Mouse (Mus musculus) liver (tissue): ENCODE measurements around the gene Trpc1.

Experiments used
- DNase-seq: peaks from one replicate; pipeline ENCODE4 v3.0.0-alpha.2; 2020; ENCODE audit warnings: mixed read lengths

The Trpc1 gene

DNA sequence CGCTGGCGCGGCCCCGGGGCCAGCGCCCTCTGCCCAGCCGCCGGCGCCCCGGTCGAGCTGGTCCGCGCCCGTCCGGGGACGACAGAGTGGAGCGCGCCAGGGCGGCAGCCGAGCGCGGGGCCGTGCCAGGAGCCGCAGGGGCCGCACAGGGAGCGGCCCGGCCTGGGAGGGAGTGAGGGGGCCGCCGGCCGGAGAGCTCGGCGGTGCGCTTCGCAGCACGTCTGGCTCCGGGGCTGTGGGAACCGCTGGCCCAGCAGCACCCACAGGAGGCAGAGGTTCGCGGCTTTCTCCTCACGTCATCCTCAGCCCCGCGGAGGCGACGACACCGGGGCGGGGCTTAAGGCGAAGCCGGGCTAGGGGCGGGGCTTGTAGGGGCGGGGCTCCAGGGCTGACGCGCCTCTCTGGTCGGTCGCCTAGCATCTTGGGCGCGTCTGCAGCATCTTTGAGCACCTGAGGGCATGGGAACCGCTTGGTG lies at the start of gene Trpc1:
Gene Trpc1 (minus strand): TSS at position 339 of the 475 bp plus-strand sequence.
- DNase-seq = peak; percentile 88

DNA sequence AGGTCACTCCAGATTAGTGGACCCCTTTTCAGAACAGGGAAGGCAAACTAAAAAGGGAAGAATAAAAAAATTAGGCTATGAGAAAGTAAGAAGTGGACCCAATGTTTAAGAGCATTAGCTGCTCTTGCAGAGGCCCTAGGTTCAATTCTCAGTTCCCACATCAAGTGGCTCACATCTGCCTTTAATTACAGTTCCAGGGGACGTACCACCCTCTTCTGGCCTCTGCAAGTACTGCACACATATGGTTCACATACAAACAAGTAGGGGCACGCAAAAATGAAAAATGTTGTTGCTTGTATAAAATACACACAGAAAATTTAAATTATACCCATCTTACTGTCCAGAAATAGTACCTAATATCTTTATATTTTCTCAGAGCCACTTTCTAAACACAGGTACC lies 46.1 kb upstream of the Trpc1 start:
- no peak for DNase-seq

GRCm38 (mm10) chr9:95795844-95796243 lies 45.7 kb upstream of the Trpc1 start:
- no peak for DNase-seq

- no peak for DNase-seq
Measured at GRCm38 (mm10) chr9:95795077-95795784, 45.1 kb upstream of the Trpc1 start.

DNA sequence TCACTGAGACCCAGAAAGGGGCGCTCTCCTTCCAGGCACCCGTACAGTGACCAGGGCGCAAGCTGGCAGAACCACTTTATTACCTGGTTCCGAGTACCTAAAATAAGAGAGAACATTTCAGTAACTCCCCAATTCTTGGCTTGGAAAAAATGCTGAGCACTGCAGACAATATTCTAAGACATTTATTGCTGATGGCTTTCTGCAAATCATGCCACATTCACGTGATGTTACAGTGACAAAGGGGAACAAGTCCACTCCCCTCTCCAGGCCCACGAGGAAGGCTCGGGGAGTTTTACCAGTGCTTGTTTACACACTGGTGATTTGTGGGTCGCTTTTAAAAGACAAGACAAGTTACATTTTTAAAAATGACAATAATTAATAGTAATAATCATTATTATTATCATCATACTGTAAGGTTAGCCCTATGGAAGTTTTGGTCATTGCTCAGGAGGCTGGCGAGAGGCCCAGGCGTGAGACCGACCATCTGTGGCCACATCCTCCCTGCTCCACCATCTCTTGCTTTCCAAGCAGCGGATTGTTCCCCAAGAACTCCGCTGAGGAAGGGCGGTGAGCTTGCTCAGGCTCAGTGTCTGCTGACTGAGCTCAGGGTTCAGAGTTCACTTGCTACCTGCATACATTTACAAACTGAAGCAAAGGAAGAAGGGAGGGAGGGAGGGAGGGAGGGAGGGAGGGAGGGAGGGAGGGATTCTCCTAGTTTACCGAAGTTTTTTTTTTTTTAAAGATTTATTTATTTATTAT lies 44.0 kb upstream of the Trpc1 start:
- no peak for DNase-seq

GRCm38 (mm10) chr9:95784888-95785511 lies 34.8 kb upstream of the Trpc1 start:
- DNase-seq = no peak

DNA sequence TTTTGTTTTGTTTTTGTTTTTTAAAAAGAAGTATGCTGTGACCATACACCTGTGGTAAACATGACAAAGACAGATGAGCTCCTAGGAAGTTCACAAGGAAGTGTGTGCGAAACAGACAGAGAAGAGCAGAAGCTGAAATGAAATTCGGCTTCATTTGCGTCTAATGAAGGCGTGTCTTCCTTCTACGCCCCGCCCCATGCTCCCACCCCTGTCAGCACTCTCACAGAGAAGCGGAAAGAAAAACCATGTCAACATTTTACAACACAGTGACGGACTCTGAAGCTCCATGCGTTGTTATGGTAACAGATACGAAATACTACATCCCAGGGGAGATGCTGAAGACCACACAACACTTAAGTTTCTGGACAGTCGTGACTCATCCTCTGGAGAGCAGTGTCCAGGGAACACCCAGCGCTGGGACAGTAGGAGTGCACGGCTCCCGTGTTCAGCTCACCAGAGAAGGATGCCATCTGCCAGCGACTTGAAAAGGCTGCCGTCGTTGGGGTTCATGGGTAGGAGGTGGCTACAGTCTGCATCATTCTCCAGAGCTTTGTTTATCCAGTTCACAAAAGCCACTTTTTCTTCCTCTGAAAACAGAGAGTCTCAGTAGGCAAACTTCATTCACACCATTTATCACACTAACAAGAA lies 33.6 kb upstream of the Trpc1 start:
- DNase-seq = no peak

- DNase-seq = no peak
Measured at GRCm38 (mm10) chr9:95771671-95772070, 21.5 kb upstream of the Trpc1 start.

GRCm38 (mm10) chr9:95763218-95763617 lies 13.0 kb upstream of the Trpc1 start:
- no peak for DNase-seq

GRCm38 (mm10) chr9:95762228-95762627 lies 12.1 kb upstream of the Trpc1 start:
- no peak for DNase-seq

GRCm38 (mm10) chr9:95761381-95761780 lies 11.2 kb upstream of the Trpc1 start:
- DNase-seq = no peak

DNA sequence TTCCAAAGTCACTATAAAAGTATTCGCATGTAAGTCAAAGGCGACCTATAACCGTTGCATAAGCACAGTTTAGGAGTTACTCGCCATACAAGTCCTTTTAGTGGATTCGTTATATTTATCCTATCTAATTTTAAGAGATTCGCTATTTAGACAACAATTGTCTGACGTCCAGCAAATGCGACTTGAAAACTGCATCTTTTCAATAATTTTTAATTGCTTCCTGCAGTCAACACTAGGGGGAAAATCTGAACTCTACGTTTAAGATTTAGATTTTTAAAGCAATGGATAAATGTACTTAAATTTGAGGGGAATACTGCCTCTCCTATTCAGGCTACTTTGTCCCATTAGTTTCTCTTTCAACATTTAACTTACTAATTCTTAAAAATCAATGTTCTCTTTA lies 571 bp upstream of the Trpc1 start:
- DNase-seq = no peak

DNA sequence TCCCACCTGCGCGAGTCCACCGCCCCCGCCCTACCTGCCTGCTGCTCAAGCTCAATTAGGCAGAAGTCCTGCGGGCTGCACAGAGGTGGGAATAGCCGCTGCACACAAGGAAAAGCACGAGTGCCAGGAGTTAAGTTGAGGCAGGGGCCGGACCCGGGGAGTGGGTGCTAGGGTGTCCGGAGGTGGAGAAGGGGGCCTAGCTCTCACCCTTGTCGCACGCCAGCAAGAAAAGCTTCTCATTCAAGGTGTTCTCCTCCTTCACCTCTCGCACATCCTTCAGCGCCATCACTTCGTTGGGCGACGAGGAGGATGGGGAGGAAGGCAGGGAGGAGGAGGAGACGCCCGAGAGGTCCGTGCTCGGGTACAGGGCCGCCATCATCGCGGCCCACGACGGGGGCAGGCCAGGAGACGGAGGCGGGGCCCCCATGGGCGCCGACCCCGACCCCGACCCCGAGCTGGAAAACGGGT lies 680 bp downstream of the Trpc1 start:
- DNase-seq = no peak

GRCm38 (mm10) chr9:95747298-95747697 lies 2.9 kb downstream of the Trpc1 start:
- DNase-seq = no peak

DNA sequence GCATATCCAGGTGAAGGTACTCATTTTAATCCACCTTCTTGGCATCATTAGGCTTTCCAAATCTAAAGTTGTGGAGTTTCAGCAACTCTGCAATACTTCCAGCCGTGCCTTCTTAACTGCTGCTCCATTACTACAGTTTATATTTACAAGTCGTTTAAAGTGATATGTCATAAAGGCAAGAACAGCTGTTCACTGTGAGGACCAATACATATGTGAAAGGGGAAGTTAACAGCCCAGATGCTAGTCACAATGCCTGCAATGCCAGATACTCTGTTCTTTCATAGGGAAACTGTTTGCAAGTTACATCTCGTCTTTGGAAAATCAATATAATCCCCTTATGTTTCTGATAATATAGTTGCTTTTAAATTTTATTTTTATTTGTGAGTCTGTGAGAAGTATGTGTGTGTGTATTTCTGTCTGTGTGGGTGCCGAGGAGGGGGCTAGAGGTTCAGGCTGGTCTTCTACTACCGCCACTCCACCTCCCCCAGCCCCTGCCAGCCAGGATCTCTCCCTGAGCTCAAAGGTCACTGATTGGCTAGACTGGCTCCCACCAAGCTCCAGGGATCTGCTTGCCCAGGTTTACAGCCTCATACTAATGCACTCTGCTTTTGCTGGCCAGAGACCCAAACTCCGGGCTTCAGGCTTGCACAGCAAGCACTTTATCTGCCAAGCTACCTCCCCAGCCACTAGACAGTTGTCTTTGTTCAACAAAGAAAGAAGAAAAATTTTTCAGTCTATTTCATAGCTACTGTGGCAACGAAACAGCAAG lies 5.1 kb downstream of the Trpc1 start:
- peak; percentile 9 for DNase-seq

DNA sequence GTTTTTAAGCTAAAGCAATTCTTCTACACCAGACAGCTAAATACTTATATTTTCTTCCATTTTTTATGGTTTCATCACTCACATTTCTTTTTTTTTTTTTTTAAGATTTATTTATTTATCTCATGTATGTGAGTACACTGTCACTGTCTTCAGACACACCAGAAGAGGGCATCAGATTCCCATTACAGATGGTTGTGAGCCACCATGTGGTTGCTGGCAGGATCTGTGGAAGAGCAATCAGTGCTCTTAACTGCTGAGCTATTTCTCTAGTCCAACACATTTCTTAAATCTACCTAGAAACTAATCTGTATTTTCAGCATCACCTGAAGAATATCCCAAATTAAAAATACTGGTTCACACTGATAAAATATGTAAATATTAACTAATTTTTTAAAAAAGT lies 13.9 kb downstream of the Trpc1 start:
- DNase-seq = no peak

DNA sequence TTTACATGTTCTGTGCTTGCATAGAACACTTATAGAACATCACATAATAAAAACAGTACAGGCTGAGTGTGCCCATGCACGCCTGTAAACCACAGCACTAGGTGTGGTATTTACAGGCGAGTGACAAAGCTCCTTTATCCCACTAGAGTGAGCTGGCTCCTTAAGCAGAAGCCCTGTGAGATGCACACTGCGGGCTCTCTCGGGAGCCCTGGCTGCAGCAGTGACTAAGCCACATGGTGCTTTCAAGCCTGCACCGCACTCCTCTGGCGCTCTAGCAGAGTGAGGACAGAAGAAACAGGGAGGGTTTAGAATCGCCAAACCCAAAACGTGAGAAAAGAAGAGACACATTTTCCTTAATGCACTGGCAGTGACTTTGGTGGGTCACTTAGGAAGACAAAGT lies 37.6 kb downstream of the Trpc1 start:
- no peak for DNase-seq

DNA sequence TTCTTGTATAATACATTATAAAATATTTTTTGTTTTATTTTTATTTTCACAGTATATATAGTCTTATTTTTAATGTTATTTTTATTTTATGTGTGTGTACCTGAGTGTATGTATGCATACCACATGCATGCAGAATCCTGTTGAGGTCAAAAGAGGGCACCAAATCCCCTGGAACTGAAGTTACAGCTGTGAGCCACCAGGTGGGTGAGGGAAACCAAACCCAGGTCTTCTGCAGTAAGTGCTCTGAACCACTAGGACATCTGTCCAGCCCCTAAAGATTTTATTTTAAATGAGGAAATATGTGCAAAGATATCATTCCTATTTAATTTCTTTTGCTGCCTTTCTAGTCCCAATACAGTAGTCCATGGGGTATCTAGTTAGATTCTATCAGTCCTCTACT lies 41.2 kb downstream of the Trpc1 start:
- no peak for DNase-seq

- DNase-seq = no peak
Measured at GRCm38 (mm10) chr9:95705371-95705770, 44.8 kb downstream of the Trpc1 start.

GRCm38 (mm10) chr9:95704078-95704477 lies 46.1 kb downstream of the Trpc1 start:
- DNase-seq = no peak

- DNase-seq = no peak
Measured at GRCm38 (mm10) chr9:95699273-95699672, 50.9 kb downstream of the Trpc1 start.

DNA sequence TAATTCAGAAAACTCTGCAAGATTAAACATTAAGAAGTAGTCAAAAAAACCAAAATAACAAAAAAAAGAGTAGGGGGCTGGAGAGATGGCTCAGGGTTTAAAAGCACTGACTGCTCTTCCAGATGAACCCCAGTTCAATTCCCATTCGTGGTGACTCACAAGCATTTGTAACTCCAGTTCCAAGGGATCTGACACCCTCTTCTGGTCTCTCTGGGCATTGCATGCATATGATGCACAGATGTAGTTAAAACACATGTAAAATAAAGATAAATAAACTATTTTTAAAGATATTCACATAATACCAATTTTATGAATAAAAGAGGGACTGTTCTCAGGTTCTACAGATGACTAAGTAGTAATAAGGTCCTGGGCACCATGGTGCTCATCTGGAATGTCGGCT lies 52.4 kb downstream of the Trpc1 start:
- peak; percentile 31 for DNase-seq
